Mouse (Mus musculus) layer of hippocampus, adult 9-10 months (tissue): ENCODE measurements around the gene 4930583I09Rik.

Experiments used
- DNase-seq: peaks from one replicate; pipeline ENCODE4 v3.0.0; 2022; ENCODE audit warnings: low spot score

Gene 4930583I09Rik

DNA sequence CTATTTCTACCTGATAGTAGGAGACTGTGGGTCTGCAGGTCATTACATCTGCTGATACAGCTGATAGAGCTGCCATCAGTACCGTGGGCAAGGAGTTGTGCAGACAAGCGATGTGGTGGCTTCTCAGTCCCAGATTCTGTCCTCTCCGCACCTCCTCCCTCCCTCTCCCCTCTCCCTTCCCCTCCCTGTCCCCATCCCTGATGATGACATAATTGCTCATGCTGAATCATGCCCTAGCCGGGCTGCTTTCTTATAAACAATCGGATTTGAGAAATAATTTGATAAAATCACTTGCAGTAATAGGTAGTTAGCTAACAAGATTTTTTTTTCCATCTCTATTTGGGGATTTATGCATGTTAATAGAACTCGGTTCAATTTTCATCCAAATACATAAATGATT, at the start of gene 4930583I09Rik:
TSS of gene 4930583I09Rik (minus strand) at position 144 of the 400 bp plus-strand sequence.
- no peak for DNase-seq

DNA sequence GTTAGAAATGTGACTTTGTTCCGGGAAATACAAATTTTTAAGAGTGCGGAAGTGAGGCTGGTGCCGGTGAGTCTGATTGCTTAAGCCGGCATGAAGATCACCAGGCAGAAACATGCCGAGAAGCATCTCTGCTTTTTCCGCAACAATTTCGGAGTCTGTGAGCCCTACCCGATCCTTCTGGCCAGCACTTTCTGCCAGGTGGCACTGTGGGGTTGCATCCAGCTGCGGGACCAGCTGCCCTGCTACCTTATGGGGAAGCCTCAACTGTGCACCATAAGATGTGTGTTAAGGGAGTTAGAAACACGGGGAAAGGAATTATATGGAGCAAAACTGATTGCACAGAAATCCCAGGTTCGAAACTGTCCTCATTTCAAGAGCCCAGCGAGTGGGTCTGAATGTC, 40.2 kb upstream of the 4930583I09Rik start:
- DNase-seq = no peak

DNA sequence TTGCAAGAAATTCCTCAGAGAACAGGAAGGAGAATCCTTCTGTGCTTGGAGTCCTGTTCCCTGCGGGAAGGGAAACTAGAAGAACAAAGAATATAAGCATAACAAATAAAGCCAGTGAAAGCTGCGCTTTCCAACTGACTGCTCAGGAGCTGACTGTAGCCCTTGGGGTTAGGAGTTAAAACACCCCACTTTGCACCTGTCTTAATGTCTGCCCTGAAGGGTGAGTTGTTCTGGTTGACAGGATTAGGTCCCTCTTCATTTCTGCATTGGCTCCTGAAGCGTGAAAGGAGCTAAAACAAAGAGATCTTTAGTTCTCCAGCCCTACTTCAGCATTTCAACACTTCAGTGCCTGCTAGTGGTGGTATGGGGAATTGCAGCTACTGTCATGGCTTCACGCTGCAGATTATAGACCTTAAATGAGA, 37.8 kb upstream of the 4930583I09Rik start:
- DNase-seq = no peak

DNA sequence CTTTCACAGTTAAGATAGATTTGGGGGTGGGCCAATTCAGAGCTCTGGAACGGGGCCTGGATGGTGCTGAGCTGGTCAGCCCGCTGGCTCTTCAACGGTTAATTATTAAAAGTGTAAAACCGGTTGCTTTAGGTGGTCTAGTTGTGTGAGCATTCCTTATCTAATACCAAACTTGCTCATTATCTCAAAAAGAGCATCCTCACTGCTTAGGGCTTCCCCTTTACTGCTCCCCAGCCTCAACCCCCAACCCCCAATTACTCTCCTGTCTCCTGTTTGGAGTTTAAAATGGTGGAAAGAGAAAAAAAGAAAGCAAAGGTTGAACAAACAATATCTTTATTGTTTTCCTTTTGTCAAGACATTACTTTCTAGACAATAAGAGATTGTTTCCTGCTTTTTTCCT, 27.9 kb upstream of the 4930583I09Rik start:
- no peak for DNase-seq

DNA sequence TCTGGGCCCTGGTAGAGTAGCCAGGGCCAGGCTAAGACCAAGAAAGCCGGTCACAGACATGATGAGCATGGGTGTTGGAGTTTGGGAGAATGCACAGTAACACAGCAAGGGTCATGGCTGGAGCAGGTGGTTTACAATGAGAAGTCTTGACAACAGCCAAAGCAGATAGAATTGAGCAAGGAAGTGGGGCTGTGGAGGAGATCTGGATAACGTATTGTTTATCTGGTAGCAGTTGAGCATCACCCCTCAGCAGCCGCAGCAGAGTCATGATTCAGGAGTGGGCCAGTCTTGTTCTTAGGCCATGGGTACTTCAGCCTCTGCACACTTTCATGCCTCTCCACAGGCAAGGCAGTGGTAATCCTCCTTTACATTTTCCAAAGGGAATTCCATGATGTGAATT, 25.1 kb upstream of the 4930583I09Rik start:
- DNase-seq = no peak

DNA sequence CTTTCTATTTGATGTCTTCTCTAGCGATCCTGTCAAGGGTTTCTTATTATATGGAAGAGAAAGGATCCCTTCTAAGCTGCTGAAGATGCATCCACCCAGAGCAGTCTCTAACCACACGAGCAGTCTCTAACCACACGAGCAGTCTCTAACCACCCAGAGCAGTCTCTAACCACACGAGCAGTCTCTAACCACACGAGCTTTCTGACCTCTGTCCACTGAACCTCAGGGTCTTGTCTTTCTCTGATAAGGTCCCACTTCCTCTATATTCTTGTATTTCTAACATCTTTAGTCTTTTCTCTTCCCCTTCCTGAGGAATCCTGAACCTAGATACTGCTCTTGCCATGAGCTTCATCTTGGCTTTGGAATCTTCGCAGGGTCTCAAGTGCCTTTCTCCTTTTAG, 23.0 kb upstream of the 4930583I09Rik start:
- no peak for DNase-seq

DNA sequence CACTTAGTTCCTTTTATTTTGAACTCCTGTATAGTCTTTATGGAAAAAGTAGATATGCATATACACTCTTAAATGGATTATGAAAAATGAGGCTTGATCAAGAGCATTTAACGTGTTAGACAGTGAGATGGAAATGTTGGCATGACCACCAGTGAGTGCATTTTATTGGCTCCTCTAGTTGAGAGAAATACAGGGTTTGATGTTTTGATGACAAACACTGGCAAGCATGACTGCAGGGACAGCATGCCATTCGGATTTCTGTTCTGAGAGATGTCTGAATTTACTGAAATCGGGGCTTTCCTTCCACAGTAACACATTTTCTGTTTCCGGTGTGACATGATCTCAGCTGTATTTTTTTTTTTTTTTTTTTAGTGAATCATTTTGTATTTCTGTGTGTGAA, 12.2 kb upstream of the 4930583I09Rik start:
- no peak for DNase-seq

DNA sequence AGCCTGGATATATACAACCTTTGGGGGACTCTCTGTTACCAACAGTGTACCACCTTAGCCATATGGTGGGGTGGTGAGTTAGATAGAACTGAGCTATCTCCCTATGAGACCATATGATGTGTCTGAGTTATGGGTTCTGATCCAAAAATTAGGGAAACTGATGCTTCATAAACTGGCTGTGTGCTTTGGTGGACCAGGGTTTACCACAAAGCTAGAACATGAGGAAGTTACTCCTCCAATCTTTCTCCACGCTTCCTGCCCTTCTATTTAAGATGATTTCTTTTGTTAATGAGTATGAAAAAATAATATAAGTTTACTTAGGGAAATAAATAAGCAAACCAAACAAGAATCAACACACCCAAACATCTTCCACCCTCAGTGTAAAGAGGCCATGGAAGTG, 10.8 kb upstream of the 4930583I09Rik start:
- DNase-seq = no peak

DNA sequence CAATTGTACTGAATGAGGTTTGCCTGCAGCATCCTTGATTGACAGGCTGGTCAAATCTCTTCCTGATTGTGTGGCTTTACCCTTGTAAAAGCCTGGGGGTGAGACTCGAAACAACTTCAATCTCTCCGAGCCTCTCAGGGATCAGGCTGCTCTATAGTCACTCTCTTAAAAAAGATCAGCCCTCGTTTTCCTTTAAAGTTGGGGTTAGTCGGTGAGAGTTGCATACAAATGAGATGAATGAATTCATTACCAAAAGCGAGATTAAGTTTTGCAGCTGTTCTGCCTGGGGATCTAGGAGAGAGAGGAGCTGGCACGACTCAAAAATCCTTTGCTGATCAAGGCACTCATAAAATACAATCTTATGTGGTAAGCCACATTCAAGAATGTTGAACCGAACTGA, 1.0 kb upstream of the 4930583I09Rik start:
- peak; percentile 13 for DNase-seq

DNA sequence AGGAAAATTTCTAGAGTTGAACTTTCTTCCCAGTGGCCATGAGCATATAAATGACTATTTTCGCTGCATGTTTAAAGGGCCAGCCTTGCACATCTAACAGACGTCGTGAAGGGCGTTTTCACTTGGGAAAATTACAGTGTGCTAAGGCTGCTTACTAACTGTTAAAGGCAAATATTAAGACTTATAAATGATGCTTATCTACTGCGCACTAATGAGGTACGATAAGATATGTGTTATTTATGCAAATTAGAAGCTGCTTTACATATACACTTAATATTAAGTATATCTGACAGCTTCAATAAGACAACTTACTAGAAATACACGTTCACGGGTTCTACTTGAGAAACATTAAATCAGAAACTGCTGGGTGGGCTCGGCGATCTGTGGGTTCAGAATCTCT, 481 bp upstream of the 4930583I09Rik start:
- DNase-seq = no peak

DNA sequence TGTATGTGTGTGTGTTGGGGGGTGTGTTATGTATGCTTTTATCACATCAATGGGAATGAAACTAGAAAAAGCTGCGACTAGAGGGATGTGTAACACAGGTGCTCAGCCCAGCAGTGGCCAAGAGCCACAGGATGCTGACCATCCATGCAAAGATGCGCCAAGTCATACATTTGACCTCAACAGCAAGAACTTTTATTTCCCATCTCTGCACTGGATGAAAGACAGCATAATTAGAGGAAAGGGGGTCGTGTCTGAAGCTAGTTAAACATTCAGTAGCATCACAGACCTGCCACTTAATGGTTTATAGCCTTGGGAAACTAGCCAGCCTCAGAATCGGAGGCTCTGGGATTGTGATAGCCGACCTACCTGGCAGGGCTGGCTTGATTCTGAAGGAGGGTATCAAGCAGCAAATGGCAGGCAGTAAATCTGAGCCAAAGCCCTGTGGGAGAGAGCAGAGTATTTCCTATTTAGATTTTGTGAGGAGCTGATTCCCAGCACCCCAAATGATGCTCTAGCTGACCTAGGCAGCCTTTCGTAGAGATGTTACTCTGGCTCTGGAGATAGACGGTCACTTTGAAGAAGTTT, 1.9 kb downstream of the 4930583I09Rik start:
- no peak for DNase-seq

DNA sequence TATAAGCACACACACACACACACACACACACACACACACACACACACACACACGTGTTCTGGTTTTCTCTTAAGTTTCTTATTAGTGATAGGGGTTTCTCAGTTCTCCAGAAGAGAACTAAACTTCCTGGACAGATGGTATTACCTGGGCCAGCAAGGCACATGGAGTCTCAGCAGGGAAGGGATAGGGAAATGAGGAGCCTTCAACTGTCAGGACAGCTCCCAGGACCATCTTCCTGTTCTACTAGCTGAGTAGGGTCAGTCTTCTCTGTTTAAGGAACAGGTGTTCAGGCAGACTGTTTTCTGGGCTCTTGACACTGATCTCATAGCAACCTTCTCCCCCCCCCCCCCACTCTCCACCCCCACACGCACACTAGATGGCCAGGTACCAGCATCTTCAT, 2.8 kb downstream of the 4930583I09Rik start:
- DNase-seq = no peak

DNA sequence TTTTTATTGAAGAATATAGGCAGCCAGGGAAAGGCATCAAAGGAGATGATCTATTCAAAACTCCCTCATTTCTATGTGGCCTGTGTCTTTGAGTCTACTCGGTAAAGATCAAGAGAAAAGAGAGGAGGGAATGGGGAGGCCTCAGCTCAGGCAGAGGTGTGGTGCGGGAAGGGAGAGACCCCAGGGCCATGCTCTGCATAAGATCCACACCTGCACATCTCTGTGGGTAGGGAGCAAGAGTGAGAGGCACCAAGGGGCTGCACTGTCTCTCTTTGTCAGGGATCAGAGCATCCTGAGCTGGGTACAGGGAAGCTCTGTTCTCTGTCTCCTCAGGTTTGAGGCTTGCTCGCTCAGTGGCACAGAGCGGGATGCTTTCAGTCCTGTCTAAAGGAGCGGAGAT, 8.4 kb downstream of the 4930583I09Rik start:
- no peak for DNase-seq

DNA sequence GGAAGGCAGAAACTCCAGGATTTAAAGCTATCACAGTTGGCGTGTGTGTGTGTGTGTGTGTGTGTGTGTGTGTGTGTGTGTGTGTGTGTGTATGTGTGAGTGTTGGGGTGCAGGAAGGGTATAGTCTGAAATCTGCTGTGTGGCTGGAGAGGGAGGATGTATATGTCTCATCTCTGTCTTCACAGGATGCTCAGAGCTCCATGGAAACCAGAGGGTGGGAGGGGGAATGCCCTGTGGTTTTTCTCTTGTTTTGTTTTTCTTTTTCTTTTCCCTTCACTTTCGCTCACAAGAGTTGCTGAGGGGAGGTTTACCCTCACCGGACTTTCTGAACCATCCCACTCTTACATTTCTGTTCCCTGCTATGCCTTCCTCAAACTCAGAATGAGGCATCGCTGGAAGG, 9.0 kb downstream of the 4930583I09Rik start:
- no peak for DNase-seq

DNA sequence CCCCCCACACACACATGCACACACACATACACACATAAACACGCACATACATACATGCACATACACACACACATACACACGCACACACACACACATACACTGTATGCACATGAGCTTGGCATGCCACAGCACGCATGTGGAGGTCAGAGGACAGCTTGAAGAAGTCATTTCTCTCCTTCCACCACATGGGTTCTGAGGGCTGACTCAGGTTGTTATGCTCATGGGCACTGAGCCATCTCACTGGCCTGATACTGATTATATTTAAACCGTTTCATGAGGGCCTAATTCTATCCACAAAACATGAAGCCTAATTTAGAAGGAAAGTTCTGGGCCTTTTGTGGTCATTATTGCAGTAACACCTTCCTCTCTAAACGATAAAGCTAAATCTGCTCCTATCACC, 13.3 kb downstream of the 4930583I09Rik start:
- no peak for DNase-seq

DNA sequence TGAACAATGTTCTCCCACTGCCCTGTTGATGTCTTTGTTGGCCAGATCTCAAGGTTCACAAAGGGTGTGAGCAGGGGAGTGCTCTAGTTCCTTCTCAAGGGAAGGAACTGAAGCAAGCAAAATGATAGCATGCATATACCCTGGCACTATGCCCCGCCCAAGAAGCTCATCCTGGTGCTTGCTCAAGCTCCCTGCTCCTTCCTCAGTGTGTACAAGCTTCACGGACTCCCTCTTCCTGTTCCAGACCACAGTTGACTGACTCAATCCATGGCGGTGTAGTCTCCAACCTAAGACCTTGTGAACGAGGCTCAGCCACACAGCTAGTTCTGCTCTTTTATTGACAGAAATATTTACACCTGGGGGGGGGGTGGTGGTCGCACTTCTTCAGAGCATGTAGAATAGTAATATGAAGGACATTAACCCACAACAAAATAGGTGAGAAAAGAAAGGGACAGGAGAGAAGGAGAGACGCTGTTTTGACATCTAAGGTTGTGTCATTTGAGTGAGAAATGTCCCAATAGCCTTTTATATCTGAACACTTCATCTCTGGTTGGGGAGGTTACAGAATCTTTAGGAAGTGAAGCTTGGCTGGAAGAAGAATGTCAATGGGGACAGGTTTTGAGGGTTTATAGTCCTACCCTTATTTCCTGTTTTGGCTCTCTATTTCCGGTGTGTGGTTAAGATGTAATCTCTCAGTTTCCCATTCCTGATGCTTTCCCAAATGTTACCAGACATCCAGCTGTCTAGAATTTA, 14.9 kb downstream of the 4930583I09Rik start:
- DNase-seq = no peak

DNA sequence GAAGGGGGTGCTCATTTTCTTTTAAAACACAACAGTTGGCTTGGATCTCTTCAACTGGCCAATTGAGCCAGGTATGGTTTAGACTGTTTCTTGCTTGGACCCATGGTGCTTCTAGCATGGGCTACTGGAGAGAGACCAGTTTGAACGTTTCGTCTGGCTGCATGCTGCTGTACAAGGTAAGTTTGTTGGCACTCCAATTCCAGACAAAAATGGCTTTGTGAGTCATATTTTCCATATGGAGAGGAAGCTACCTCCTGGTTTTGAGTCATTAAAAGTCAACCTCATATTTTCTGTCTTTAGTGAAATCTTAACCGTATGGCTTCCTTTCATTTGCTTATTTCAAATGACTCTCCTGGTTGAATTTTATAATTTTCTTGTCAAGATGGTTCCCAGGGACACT, 19.6 kb downstream of the 4930583I09Rik start:
- no peak for DNase-seq

DNA sequence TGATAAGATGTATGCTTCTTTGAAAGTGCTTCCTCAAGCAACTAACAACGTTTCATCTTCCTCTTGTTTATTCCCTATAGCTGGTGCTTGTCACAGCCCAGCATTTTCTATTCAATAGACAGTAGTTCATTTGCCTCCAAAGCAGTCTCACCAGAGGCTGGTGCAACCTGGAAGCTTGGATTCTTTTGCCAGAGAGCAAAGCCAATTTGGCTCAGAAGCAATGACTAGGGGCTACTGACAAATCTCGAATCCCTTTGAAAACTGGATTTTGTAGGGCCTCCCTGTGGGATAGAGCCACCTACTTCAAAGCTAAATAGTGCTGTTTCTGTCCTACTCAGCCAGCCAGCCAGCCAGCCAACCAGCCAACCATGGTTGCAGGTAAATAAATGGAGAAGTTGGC, 20.1 kb downstream of the 4930583I09Rik start:
- DNase-seq = no peak

DNA sequence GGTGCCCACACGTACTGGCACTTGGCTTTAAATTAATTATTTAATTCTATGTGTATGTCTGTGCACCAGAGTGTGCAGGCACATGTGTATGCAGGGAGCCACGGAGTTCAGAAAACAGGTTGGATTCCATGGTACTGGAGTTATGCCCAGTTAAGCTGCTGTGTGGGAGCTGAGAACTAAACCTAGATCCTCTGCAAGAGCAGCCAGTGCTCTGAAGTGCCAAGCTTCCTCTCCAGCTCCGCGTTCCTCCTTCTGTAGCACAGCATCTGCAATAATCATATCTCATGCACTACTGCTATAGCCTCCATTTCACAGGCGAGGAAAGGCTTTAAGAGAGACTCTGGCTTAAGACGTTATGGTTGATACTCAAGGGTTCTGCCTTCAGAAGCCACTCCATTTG, 22.3 kb downstream of the 4930583I09Rik start:
- DNase-seq = no peak

DNA sequence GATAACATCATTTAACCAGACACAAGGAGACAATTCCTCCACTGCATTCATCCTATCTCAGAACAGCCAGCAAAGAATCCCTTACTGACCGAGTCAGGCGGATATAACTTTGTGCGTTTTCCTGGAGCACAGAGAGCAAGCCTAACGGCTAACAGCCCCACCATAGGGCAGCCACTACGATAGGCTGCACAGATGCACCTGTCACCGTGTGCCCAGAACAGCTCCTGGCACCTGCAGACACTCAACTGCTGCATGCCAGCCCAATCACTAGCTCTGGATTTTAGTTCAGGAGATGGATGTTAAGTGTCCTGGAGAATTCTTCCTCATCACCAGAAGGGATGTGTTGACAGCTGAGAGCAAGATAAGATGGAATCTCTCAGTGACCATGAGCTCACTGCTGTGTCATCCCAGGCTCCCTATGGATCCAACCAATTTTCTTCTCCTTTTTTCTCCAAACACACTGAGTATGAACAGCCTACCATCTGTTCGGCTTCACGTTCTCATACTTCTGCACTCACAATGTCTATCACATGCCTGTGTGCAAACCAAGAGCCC, 29.8 kb downstream of the 4930583I09Rik start:
- DNase-seq = no peak

DNA sequence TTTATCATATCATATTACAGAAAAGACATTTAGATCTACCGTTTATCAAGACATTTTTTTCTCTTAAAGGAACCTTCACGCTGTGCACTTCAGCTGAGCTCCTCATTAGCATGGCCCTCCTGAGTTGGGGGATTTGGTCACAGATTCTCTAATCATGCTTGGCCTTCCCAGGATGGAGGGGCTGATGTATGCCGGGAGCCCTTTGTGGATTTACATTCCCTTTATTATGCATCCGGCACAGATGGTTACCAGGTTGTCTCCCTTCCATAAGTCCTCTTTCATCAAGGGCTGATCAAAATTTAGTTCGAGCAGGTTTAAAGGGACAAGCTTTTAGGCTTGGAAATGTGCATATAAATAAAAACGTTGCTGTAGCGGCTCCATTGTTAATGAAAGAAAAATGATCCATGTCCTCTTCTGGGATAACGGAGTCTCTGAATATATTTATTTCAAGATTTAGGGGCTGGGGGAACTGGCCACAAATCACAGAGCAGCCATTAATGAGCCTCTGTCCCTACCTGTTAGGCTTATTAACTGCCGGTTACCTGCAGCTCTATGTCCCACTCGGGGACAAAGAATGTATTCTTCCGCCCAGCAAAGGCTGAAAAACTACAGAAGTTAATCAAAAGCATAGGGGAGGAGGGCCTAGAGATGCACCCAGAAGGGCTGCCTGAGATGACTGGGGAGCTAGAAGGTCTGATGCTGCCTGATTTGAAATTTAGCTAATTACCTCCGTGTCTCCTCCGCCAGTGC, 31.3 kb downstream of the 4930583I09Rik start:
- no peak for DNase-seq

DNA sequence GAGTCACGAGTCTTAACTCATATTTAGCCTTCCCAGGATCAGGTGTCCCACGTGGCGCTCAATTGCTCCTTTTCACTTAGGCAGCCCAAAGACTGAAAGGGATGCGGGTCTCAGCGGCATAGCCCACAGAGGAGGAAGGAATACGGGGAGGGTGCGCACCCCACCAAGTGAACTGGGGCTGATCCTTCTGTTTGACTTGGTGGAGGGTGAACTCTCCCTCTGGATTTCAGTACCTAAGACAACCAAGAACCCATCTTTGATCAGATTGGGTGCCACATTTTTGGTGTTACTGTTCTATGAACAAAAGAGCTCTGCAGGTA, 33.0 kb downstream of the 4930583I09Rik start:
- DNase-seq = no peak
